Mouse (Mus musculus) kidney, postnatal 10 days (tissue): ENCODE data around the gene 4930503B20Rik.
A peak's percentile ranks its signal among the peaks of the same experiment; 100 is the strongest.

Experiments
- DNase-seq: peaks from one replicate; pipeline ENCODE4 v3.0.0; 2021; ENCODE audit warnings: mixed read lengths

Gene 4930503B20Rik

DNA sequence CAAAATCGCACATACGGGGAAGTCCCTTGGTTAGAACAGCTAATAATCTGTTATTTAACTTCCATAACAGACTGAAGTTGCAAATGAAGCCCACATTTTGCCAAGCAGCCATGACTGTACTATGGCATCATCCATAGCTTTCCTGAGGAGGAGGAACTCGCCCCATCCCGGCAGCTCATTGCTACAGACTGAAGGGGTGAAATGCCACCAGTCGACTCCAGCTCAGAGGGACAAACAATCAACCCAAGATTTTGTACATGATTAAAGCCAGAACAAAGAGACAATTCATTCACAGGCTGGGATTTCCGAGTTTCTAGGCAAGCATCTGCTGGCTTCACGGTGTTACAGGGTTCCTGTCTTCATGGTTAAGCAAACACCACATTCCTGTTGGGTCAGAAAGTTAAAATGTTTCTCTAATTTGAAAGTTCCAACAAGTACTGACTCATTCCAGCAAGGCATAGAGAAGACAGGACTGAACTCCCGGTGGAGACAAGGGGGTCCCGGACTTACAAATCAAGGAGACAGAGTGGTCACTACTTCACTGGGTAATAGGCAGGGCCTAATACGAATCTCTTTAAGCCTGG lies 1.7 kb downstream of the 4930503B20Rik start:
- no peak for DNase-seq

DNA sequence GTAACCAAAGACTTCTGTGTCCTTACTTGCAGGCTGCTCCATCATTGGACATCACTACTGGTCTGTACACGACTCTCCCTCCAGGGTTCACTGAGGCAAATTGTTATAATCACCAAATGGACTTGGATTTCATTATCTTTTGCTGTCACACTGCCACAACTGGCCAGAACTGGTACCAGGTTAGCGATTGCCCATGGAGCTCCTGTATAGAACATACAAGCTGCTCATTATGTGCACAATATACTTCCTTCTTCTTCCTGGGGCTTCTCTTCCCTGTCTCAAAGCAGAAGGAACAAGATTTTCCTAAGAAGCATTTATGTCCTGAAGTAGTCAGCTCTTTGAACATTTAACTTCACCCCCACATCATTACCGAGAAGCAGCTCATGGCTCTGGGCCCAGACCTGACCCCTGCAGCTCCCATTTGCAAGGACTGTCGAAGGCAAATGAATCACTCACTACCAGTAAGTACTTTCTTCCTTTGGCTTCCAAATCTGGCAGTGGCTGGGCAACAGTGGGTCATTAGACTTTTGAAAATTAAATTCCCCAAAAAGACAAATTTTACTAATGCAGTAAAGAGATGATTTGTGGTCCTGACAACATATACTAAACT lies 9.2 kb downstream of the 4930503B20Rik start:
- DNase-seq: peak; percentile 48

DNA sequence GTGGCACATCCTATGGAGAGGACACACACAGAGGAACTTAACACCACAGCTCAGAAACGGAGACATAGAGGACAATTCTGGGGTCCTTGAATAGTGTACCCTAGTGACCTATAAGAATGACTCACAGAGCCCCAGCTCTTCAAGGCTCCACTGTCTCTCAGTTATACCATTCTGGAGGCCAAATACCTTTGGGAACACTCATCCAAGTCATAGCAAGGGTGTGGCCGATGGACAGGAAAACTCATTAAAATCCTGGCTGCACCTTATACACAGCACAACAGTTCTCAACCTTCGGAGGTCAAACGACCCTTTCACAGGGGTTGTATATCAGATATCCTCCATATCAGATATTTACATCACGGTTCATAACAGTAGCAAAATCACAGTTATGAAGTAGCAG lies 18.6 kb downstream of the 4930503B20Rik start:
- no peak for DNase-seq

DNA sequence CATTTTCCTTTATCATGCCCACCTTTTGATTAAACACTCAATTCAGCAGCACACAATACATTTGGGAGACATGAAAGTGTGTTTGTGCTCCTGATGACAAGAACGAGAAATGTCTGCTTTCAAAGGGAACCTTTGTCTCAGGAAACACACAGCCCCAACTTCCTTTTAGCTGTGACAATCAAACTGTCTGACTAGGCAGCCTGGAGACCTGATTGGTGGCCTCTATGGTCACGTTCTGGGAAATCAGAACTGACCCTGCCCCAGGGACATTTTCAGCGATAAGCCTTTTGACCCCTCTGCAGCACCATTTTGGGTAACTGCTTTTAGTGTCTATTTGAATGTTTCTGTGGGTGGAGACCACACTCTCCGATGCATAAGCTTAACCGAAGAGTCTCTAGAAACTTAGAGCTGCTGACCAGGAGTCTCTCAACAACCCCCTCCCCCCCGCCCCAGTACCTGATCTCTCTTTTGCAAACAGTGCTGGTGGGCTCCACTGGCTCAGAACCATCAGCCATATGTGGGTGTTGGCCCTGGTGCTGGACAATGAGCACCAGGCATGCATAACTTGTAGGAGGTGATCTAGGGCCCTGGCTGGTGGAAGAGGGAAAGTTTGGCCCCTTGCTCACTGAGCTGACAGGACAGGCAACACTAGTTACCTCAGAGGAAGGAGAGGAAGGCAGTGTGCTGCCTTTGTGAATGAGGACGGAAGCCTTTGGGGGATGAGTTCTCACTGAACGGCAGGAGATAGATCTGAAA lies 22.7 kb downstream of the 4930503B20Rik start:
- DNase-seq: peak; percentile 8

DNA sequence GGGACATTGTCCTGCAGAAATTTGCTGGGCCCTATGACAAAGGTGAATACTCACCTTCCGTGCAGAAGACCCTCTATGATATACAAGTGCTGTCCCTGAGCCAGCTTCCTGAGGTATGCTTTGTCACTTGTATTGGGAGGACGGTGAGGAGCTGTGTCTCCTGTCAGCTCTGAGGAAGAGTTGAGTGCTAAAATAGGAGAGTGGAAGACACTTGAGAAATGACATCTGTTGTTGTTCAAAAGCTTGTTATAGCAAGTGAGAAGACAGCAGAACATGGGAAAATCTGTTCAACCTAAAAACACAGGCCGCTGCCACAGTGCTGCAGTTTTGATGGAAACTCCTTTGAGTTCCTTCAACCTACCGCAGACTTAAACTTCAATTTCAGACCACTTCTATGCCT lies 25.4 kb downstream of the 4930503B20Rik start:
- DNase-seq: no peak

DNA sequence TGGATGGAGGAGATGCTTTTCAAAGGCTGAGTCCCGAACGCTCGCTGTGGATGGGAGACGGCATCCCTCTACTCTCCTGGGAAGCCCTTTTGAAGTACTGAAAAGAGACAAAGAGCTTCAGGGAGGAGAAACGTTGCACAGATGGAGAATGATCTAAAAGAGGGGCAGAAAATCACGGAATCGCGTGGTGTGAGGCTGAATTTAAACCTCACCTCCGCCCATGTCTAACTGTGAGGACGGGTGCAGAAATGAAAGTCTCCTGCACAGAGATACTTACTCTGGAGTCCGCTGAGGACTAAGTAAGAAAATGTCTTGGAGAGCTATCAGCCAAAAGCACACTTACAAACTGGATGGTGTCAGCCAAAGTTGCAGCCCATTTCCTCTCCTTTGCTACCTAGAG lies 29.2 kb downstream of the 4930503B20Rik start:
- DNase-seq: no peak

DNA sequence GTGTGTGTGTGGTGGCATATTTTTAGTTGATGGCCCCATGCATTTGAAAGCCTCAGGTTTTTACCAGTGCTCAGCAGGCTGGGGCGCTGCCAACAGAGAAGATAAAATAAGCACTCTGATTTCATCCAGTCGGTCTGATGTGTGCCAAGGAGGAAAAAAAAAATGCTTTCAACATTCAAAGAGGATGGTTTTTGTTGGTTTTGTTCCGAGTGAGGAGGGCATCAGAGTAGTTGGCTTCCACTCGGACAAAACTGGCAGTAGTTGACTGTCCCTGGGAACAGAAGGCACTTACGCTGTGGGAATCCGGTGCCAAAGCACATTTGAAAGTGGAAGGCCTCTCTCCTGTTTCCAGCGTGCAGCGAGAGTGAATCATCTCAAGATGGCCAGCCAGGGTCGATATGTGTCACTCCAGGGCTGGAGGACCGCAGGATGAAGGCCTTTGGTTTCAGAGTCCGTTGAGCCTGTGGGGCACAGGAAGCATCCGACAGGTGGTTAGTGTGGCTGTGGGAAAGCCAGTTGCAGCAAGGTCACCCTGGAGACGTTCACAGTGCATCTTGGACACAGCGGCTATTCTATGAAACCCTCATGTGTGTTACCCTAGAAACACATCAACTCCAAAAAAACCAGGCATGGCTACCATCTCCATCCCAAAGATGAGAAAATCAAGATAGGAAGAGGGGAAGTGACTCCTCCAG lies 30.4 kb downstream of the 4930503B20Rik start:
- DNase-seq: no peak

DNA sequence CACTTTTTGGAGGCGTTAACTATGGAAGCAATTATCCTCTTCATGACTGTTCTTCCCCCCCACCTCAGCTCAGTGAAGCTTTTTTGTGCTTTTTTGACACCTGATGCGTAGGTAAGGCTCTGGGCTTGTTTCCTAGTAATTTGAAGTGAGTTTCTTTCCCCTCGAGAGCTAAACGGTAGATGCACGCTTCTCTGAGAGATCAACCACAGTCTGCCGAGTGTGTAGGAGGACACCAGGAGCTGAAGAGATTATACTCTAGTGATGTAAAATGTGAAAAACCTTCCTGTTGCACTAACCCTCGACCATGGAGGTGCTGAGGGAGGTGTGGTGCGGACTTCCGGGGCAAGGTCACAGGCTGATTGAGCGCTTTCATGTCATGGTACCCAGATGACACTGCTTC lies 31.0 kb downstream of the 4930503B20Rik start:
- no peak for DNase-seq

DNA sequence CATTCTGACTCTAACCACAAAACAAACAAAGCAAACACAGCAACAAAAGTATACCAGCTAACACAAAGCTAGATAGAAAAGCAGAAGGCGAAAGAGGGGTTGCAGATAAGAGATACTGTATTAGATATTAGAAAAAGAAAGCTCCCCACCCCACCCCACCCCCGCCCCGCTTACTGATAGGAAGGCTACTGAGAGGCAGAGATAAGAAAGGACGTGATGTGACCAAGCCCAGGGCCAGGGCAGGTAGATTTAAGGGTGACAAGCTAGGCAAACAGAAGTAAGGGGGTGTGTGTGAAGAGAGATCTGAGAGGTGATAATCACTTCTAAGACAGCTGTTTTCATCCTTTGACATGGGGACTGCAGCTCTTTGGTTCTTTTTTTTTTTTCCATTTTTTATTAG lies 32.8 kb downstream of the 4930503B20Rik start:
- DNase-seq: no peak

DNA sequence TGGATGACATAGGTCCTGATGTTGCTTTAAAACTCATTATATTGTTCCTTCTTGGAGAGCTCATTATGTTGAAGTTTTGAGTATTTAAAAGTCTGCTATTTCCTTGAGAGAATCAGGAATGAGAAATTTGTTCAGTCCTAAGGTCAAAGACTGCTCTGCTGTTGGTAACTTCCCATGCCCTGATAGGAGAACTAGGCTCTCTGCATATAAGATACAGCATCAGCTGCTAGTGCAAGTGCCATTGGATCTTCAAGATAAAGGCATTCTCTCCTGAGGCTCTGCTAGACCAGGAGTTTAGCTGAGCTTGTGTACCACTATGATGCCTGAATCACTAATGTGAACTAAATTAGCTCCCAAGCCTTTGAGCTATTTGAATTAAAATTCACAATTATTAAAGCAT lies 33.2 kb downstream of the 4930503B20Rik start:
- no peak for DNase-seq

DNA sequence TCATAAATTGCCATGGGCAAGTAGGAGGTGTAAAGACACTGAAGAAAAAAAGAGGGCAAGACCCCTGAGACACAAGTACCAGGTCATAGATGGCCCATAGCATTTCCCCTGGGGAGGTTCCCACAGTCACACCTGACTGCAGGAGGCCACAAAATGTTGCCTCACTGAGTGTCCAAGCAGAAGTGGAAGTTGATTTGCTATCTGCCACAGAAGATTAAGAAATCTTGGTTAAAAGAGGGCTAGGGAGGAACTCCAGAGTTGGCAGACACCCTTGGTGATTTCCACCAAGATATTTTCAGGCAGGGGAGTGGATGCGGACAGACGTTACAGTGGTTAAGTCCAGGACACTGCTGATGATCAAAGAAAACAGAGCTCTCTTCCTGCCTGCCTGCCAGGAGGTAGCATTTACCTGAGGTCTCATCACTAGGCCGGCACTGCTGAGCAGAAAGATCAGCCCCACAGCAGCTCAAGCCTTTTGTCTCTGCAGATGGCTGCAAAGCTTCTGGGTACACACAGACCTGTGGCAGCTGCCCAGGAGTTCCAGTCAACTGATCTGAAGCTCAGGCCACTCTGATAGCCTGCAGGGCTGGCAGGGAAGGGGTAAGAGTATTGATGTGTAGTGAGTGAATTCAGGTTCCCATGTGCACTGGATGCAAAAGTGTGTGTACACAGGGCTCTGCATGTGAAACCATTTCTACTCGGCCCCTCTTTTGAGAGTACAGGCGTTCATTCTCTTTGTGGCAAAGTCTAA lies 34.4 kb downstream of the 4930503B20Rik start:
- DNase-seq: no peak

DNA sequence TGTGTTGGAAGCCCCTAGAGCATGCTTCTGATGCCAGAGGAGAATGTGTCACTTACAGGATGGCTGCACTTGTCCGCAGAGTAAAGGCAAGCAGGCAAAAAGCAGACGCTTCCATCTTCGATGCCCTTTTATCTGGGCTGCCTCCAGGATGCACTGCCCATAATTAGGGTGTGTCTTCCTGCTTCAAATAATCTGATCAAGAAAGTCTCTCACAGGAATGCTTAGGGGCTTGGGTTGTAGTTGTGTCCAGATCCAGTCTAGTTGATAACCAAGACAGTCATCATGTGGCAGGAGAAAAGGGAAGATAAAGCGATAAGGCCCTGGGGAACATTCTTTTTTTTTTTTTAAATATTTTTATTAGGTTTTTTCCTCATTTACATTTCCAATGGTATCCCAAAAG lies 35.6 kb downstream of the 4930503B20Rik start, which contains the start of gene Dnase2b:
TSS of gene Dnase2b (minus strand) at position 101 of the 400 bp plus-strand sequence.
- DNase-seq: no peak

DNA sequence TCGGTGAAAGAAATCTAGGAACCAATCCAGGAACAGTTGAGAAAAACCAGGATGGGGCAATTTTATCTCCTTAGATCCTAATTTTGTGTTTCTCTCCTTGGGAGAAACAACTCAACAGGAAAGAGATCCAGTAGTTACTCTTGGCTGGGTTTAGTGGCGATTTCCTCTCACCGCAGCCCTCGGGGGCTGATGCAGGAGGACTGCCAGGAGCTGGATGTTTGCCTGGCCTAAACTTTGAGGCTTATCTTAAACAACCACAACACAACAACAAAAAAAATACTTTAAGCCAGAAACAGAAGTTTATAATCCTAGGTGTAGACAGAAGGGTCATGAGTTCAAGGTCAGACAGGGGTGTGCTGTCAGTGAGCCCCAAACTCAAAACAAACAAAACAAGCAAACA lies 39.3 kb downstream of the 4930503B20Rik start:
- DNase-seq: peak; percentile 13

DNA sequence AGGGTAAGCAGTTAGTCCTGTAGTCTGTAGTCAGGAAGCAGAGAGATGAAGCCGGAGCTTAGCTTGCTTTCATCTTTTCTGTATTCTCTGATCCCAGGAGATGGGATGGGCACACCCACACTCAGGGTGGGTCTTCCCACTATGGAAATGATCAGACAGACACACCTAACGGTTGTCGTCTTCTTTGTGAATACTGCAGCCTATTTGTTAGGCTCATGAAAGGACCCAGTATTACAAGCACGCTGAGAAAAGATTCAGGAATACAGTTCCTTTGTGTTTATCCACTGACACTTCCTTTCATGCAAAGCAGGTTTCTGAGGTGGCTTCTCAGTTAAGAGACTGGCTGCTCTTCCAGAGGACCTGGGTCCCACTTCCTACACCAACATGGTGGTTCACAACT lies 39.9 kb downstream of the 4930503B20Rik start:
- DNase-seq: no peak

DNA sequence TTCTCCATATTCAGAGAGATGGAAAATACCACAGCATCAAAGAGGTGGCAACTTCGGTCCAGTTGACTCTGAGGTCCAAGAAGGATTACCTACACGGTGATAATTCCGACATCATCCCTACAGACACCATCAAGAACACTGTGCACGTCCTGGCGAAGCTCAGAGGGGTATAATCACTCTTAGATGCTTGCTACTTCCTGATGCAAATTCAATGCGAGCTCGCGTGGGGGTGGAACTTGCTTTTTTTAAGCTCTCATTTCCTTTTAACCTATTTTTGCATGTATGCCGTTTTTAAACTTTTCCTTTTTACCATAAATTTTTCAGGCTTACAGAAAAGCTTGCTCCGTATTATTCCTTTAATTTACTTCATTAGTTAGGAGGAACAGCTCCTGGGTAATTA lies 40.8 kb downstream of the 4930503B20Rik start:
- no peak for DNase-seq

DNA sequence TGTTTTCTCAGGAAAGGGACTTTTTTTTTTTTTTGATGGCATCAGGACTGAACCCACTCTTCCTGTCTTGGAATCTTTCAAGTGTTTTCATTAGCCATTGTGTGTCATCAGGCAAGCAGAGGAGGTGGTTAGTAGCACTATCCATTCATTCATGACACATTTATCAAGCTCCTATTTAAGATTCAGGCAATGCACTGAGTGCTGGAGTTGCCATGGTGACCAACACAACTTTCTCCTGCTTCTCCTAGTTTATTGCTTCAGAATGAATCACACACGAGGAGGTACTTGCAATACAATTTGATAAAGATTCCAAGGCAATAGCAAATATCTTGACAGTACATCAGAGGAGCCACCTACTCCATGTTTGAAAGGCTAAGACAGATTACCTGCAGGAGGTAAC lies 43.7 kb downstream of the 4930503B20Rik start:
- DNase-seq: no peak

DNA sequence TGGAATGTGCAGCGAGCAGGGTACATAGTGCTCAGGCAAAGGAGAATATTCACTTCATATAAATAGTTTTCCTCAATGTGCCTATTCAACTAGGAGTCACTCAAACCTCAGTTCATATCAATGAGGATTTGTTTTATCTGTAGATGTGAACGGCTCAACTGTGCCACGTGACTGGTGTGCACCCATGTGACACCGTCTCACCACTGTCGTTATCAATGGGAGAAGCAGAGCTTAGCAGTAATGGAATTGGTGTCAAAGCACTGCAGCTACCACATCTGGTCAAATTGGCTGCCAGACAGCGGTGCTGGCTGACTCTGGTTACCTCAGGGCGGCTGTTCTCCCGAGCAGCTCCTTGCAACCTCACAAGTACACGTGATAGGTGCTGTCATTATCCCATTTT lies 46.5 kb downstream of the 4930503B20Rik start:
- DNase-seq: no peak

DNA sequence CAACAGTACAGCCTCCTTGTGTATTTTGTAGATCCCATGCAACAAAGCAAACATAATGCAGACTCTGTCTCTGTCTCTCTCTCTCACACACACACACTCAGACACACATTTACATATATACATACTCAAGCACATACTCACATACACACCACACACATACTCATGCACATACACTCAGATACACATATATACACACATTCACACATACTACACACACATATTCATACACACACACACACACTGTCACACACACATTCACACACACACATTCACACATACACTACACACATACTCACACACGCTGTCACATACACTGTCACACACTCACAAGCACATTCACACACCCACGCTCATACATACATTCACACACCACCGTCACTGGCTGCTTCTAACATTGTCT lies 48.6 kb downstream of the 4930503B20Rik start:
- DNase-seq: no peak

DNA sequence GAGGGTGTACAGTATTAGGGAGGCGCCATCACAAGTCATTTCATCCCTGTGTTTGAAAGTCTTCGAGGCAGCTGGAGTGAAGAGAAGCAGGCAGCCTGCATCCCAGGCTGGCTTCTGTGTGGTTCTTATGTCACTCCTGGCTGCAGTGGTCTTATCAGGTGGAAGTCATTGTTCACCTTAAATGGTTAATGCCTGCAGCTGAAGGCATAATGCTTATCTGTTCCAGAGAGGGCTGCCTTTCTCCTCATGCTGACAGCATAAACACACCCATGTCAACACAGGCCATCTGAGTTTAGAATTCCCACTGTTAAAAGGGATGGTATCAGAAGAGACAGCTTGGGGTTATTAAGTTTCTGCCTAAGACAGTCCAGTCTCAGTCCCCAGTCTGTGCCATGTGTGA lies 49.9 kb downstream of the 4930503B20Rik start:
- DNase-seq: no peak

DNA sequence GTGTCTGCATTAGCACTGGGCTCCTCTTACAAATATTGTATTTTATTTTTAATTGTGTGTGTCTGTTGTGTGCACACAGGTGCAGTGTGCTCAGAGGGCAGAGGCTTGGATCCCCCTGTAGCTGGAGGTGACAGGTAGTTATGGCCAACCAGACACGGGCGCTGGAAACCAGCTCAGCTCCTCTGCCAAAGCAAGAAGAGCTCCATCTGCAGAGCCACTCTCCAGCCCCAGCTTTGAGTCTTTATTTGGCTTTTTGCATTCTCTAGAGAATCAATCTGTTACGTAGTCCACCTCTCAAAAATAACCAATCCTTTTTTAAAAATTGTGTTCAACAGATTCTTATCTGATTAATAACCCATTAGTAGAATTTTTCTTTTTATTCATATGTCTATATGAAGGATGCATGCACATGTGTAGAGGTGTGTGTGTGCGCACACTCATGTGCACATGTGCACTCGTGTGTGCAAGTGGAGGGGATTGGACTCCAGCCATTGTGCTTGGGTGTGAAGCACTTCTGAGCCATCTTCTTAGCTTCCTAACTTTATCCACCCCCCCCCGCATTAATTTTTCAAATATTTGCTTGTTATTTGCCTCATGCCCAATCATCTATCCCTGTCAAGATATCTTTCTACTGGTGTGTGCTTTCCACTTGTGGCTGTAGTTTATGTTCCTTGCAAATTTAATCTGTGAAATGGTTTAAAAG lies 51.8 kb downstream of the 4930503B20Rik start:
- DNase-seq: no peak

DNA sequence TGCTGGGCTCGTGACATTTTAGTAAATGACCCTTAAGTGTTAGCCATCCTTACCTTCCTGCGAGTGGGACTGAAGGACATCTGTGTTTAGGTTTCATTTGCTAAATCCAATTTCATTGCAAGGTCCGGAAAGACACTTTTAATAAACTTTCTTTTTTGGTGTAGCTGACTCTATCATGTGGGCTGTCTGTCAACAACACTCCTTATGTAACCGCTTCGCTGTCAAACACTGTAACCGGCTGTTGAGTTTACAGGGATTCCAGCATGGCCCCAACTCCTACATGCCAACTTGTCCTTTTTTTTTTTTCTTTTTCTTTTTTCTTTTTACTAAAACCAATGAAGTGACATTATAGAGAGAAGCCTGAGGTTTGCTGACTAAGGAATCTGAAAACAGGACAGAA lies 52.7 kb downstream of the 4930503B20Rik start:
- no peak for DNase-seq

DNA sequence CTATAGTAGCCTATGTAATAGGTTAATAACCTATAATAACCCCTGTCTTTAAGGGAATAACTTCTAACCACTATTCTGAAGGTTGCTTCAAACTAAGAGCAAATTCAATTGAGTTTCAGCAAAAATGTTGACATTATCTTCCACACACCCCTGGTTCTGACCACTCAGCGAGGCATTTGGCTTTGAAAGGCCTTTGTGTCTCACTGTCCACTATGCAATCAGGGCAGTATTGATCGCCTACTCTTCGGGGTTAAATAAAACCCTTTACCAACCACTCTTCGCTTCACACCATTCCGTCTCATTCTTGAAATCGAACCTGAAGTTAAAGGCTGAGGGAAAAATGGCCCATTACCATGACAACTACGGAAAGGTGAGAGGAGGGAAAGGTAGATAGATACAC lies 54.3 kb downstream of the 4930503B20Rik start:
- no peak for DNase-seq
